Mouse (Mus musculus): ENCODE measurements around the gene Mrpl14. TPM values are rescaled to one million over a fixed set of nuclear protein-coding genes. Genes with fewer than 3 reads are reported as not detected.

The Mrpl14 gene
- polyA plus RNA-seq, 1 experiment from 2014 or later: 150 TPM

GRCm38 (mm10) chr17:45733038-45733734, 47.1 kb downstream of the Mrpl14 start:
- no peaks in the 10 kb centered on the region for H3K36me3 ChIP-seq
- no peak for DNase-seq (ENCODE audit: low spot score)
- H3K4me1 ChIP-seq (replicated peaks): peaks cover 79% of the 10 kb centered on the region
- peak overlapping the region; percentile 55 for H3K4me3 ChIP-seq
- 62% methylated on average over 19 of the region's 19 CpGs for WGBS
- H3K27me3 ChIP-seq (ENCODE audit: insufficient read depth, poor library complexity, severe bottlenecking): peaks cover 46% of the 10 kb centered on the region
- no peaks in the 10 kb centered on the region for H3K9me3 ChIP-seq
- H3K27ac ChIP-seq: peak overlapping the region; percentile 98

GRCm38 (mm10) chr17:45733735-45734301, 47.7 kb downstream of the Mrpl14 start, which contains the start of gene 1600014C23Rik:
Gene 1600014C23Rik, minus strand, starts transcription at chr17:45733844.
- peaks cover 75% of the 10 kb centered on the region for H3K4me1 ChIP-seq (replicated peaks)
- peak within 1 kb of the TSS; percentile 55 for H3K4me3 ChIP-seq
- DNase-seq (ENCODE audit: low spot score): peak; percentile 58
- 1% methylated on average over 41 of the region's 41 CpGs for WGBS
- H3K27ac ChIP-seq: peak within 1 kb of the TSS; percentile 98
- no peaks in the 10 kb centered on the region for H3K36me3 ChIP-seq
- H3K9me3 ChIP-seq: no peaks in the 10 kb centered on the region
- peaks cover 46% of the 10 kb centered on the region for H3K27me3 ChIP-seq (ENCODE audit: insufficient read depth, poor library complexity, severe bottlenecking)

- peak overlapping the region; percentile 55 for H3K4me3 ChIP-seq
- no peak for DNase-seq (ENCODE audit: low spot score)
- peaks cover 72% of the 10 kb centered on the region for H3K4me1 ChIP-seq (replicated peaks)
- peak overlapping the region; percentile 98 for H3K27ac ChIP-seq
- H3K27me3 ChIP-seq (ENCODE audit: insufficient read depth, poor library complexity, severe bottlenecking): peaks cover 46% of the 10 kb centered on the region
- no peaks in the 10 kb centered on the region for H3K9me3 ChIP-seq
- 15% methylated on average over 3 of the region's 3 CpGs for WGBS
- no peaks in the 10 kb centered on the region for H3K36me3 ChIP-seq
Measured at GRCm38 (mm10) chr17:45734333-45734732, 48.2 kb downstream of the Mrpl14 start.

- H3K36me3 ChIP-seq: no peaks in the 10 kb centered on the region
- peaks cover 67% of the 10 kb centered on the region for H3K4me1 ChIP-seq (replicated peaks)
- DNase-seq (ENCODE audit: low spot score): no peak
- H3K27ac ChIP-seq: peak overlapping the region; percentile 98
- no peak overlapping the region for H3K4me3 ChIP-seq
- WGBS: 64% methylated on average over 4 of the region's 4 CpGs
- no peaks in the 10 kb centered on the region for H3K9me3 ChIP-seq
- H3K27me3 ChIP-seq (ENCODE audit: insufficient read depth, poor library complexity, severe bottlenecking): peaks cover 45% of the 10 kb centered on the region
Measured at GRCm38 (mm10) chr17:45734881-45735280, 48.8 kb downstream of the Mrpl14 start.

- H3K27me3 ChIP-seq (ENCODE audit: insufficient read depth, poor library complexity, severe bottlenecking): peaks cover 38% of the 10 kb centered on the region
- no peaks in the 10 kb centered on the region for H3K9me3 ChIP-seq
- peaks cover 59% of the 10 kb centered on the region for H3K4me1 ChIP-seq (replicated peaks)
- peak; percentile 93 for DNase-seq (ENCODE audit: low spot score)
- 9% methylated on average over 10 of the region's 10 CpGs for WGBS
- H3K36me3 ChIP-seq: no peaks in the 10 kb centered on the region
- H3K27ac ChIP-seq: peak overlapping the region; percentile 98
- peak overlapping the region; percentile 58 for H3K4me3 ChIP-seq
Measured at GRCm38 (mm10) chr17:45735382-45736310, 49.5 kb downstream of the Mrpl14 start.

GRCm38 (mm10) chr17:45736311-45737077, 50.4 kb downstream of the Mrpl14 start:
- Histone ChIP-seq H3K36me3 (no peaks in the 10 kb centered on the region), H3K27me3 (ENCODE audit: insufficient read depth, poor library complexity, severe bottlenecking) (peaks cover 35% of the 10 kb centered on the region), H3K4me1 (replicated peaks) (peaks cover 51% of the 10 kb centered on the region), H3K4me3 (peak overlapping the region; percentile 58), H3K9me3 (no peaks in the 10 kb centered on the region), H3K27ac (peak overlapping the region; percentile 98)
- under 1% methylated on average over 70 of the region's 72 CpGs for WGBS
- DNase-seq (ENCODE audit: low spot score): peak; percentile 91

- H3K4me1 ChIP-seq (replicated peaks): peaks cover 51% of the 10 kb centered on the region
- 17% methylated on average over 10 of the region's 10 CpGs for WGBS
- peaks cover 28% of the 10 kb centered on the region for H3K27me3 ChIP-seq (ENCODE audit: insufficient read depth, poor library complexity, severe bottlenecking)
- no peaks in the 10 kb centered on the region for H3K9me3 ChIP-seq
- H3K27ac ChIP-seq: peak overlapping the region; percentile 98
- H3K4me3 ChIP-seq: peak overlapping the region; percentile 58
- no peaks in the 10 kb centered on the region for H3K36me3 ChIP-seq
- DNase-seq (ENCODE audit: low spot score): no peak
Measured at GRCm38 (mm10) chr17:45737078-45737601, 51.0 kb downstream of the Mrpl14 start.

- 59% methylated on average over 13 of the region's 13 CpGs for WGBS
- Histone ChIP-seq H3K9me3 (no peaks in the 10 kb centered on the region), H3K4me1 (replicated peaks) (peaks cover 26% of the 10 kb centered on the region), H3K27me3 (ENCODE audit: insufficient read depth, poor library complexity, severe bottlenecking) (no peaks in the 10 kb centered on the region), H3K27ac (peak overlapping the region; percentile 42), H3K36me3 (no peaks in the 10 kb centered on the region), H3K4me3 (no peak overlapping the region)
- DNase-seq (ENCODE audit: low spot score): no peak
Measured at GRCm38 (mm10) chr17:45742371-45743147, 56.4 kb downstream of the Mrpl14 start.

- Histone ChIP-seq H3K4me1 (replicated peaks) (peaks cover 33% of the 10 kb centered on the region), H3K4me3 (no peak overlapping the region), H3K36me3 (no peaks in the 10 kb centered on the region), H3K27ac (no peak overlapping the region), H3K27me3 (ENCODE audit: insufficient read depth, poor library complexity, severe bottlenecking) (0 out of 2 replicates have a peak, but pooled peaks cover 4% of the 10 kb centered on the region), H3K9me3 (no peaks in the 10 kb centered on the region)
- no peak for DNase-seq (ENCODE audit: low spot score)
- WGBS: 93% methylated on average over 2 of the region's 2 CpGs
Measured at GRCm38 (mm10) chr17:45745629-45746028, 59.5 kb downstream of the Mrpl14 start.

- no peak for DNase-seq (ENCODE audit: low spot score)
- Histone ChIP-seq H3K4me1 (replicated peaks) (peaks cover 33% of the 10 kb centered on the region), H3K9me3 (0 out of 2 replicates have a peak, but pooled peaks cover 2% of the 10 kb centered on the region), H3K4me3 (no peak overlapping the region), H3K27ac (no peak overlapping the region), H3K27me3 (ENCODE audit: insufficient read depth, poor library complexity, severe bottlenecking) (0 out of 2 replicates have a peak, but pooled peaks cover 4% of the 10 kb centered on the region), H3K36me3 (no peaks in the 10 kb centered on the region)
- 66% methylated on average over 12 of the region's 12 CpGs for WGBS
Measured at GRCm38 (mm10) chr17:45746755-45747154, 60.6 kb downstream of the Mrpl14 start.

GRCm38 (mm10) chr17:45747293-45747692, 61.2 kb downstream of the Mrpl14 start:
- Histone ChIP-seq H3K9me3 (0 out of 2 replicates have a peak, but pooled peaks cover 2% of the 10 kb centered on the region), H3K27ac (no peak overlapping the region), H3K27me3 (ENCODE audit: insufficient read depth, poor library complexity, severe bottlenecking) (0 out of 2 replicates have a peak, but pooled peaks cover 4% of the 10 kb centered on the region), H3K4me1 (replicated peaks) (peaks cover 34% of the 10 kb centered on the region), H3K4me3 (no peak overlapping the region), H3K36me3 (no peaks in the 10 kb centered on the region)
- DNase-seq (ENCODE audit: low spot score): no peak
- WGBS: 96% methylated on average over 4 of the region's 4 CpGs
